Mouse (Mus musculus) MEL (cell line): ENCODE measurements at regions not wholly inside any gene's neighbourhood (a gene's known extent, or its start where the extent isn't known, plus 50 kb on each side); places are given as distances from the start of the nearest gene placed in this dataset.

Experiments
- DNase-seq: peaks from one replicate; pipeline ENCODE4 v3.0.0; 2011; ENCODE audit warnings: low read depth, low spot score
- H3K27ac ChIP-seq: 2 replicates; pipeline ENCODE4 v1.5.1; 2012; ENCODE audit warnings: low read depth, mild to moderate bottlenecking, control low read depth, low read length, moderate library complexity; ENCODE audit not compliant: control insufficient read depth
- H3K27me3 ChIP-seq, 2 experiments: fragments of 150-350 bp in 1 of 2; sonication (generic) in 1 of 2; 2 replicates each; pipeline ENCODE4 v1.6.1; 2012; ENCODE audit warnings: low read length in 2 of 2, mild to moderate bottlenecking in 2 of 2, improper control_type of control experiment in 1 of 2, moderate library complexity in 1 of 2; ENCODE audit not compliant: insufficient read depth in 2 of 2, control insufficient read depth in 1 of 2
- H3K36me3 ChIP-seq, 2 experiments: 2 replicates each; pipeline ENCODE4 v1.6.1; 2012 to 2014; ENCODE audit warnings: low read length in 2 of 2, improper control_type of control experiment in 1 of 2, inconsistent platforms in 1 of 2, mild to moderate bottlenecking in 1 of 2; ENCODE audit not compliant: insufficient read depth in 2 of 2, control insufficient read depth in 1 of 2
- H3K4me1 ChIP-seq, 2 experiments: fragments of 150-350 bp in 1 of 2; sonication (generic) in 1 of 2; 2 replicates each; pipeline ENCODE4 v1.6.1; 2012; ENCODE audit warnings: low read length in 2 of 2, improper control_type of control experiment in 1 of 2, mild to moderate bottlenecking in 1 of 2; ENCODE audit not compliant: insufficient read depth in 2 of 2, control insufficient read depth in 1 of 2
- H3K4me3 ChIP-seq, 2 experiments: fragments of 150-350 bp in 1 of 2; sonication (generic) in 1 of 2; 2 replicates each; pipeline ENCODE4 v1.5.1; 2012; ENCODE audit warnings: low read depth in 2 of 2, low read length in 2 of 2, mild to moderate bottlenecking in 2 of 2, moderate library complexity in 2 of 2, control low read depth in 1 of 2, improper control_type of control experiment in 1 of 2; ENCODE audit not compliant: control insufficient read depth in 1 of 2, insufficient read depth in 1 of 2
- H3K79me2 ChIP-seq: 2 replicates; pipeline ENCODE4 v1.6.1; 2012; ENCODE audit warnings: mild to moderate bottlenecking, low read length, moderate library complexity; ENCODE audit not compliant: control insufficient read depth, poor library complexity, insufficient read depth
- H3K9ac ChIP-seq: 2 replicates; pipeline ENCODE4 v1.6.1; 2012; ENCODE audit warnings: low read depth, mild to moderate bottlenecking, control low read depth, low read length, moderate library complexity; ENCODE audit not compliant: control insufficient read depth, poor library complexity, severe bottlenecking
- H3K9me3 ChIP-seq: fragments of 150-350 bp; sonication (generic); replicated peaks from 2 replicates; pipeline ENCODE4 v1.6.1; 2012; ENCODE audit warnings: mild to moderate bottlenecking, low read length, improper control_type of control experiment, moderate library complexity; ENCODE audit not compliant: insufficient read depth
- BHLHE40 ChIP-seq: IDR thresholded peaks from 2 replicates; pipeline ENCODE4 v1.6.1; 2012; ENCODE audit warnings: low read depth, mild to moderate bottlenecking, inconsistent platforms, low read length, improper control_type of control experiment, borderline replicate concordance
- CHD1 ChIP-seq: IDR thresholded peaks from 2 replicates; pipeline ENCODE4 v1.6.1; 2012; ENCODE audit warnings: low read depth, mild to moderate bottlenecking, inconsistent platforms, low read length, improper control_type of control experiment
- CHD2 ChIP-seq: IDR thresholded peaks from 2 replicates; pipeline ENCODE4 v1.6.1; 2011; ENCODE audit warnings: low read length, improper control_type of control experiment
- E2F4 ChIP-seq: IDR thresholded peaks from 2 replicates; pipeline ENCODE4 v1.6.1; 2011; ENCODE audit warnings: low read depth, low read length, improper control_type of control experiment, borderline replicate concordance
- ELF1 ChIP-seq: IDR thresholded peaks from 2 replicates; pipeline ENCODE4 v1.6.1; 2014; ENCODE audit warnings: low read depth, mild to moderate bottlenecking, inconsistent platforms, low read length, improper control_type of control experiment, moderate library complexity
- GABPA ChIP-seq: IDR thresholded peaks from 2 replicates; pipeline ENCODE4 v1.6.1; 2012; ENCODE audit warnings: low read depth, mild to moderate bottlenecking, inconsistent platforms, low read length, improper control_type of control experiment, moderate library complexity
- HCFC1 ChIP-seq: IDR thresholded peaks from 2 replicates; pipeline ENCODE4 v1.6.1; 2012; ENCODE audit warnings: low read depth, mild to moderate bottlenecking, inconsistent platforms, low read length, improper control_type of control experiment, moderate library complexity
- KAT2A ChIP-seq: conservative IDR thresholded peaks from 2 replicates; pipeline ENCODE4 v1.6.1; 2012; ENCODE audit warnings: low read depth, low read length, improper control_type of control experiment, inconsistent platforms
- MAFK ChIP-seq: IDR thresholded peaks from 2 replicates; pipeline ENCODE4 v1.6.1; 2011; ENCODE audit warnings: low read depth, mild to moderate bottlenecking, low read length, improper control_type of control experiment, borderline replicate concordance
- MEF2A ChIP-seq: IDR thresholded peaks from 2 replicates; pipeline ENCODE4 v1.6.1; 2014; ENCODE audit warnings: low read depth, mild to moderate bottlenecking, inconsistent platforms, low read length, improper control_type of control experiment; ENCODE audit not compliant: poor library complexity, insufficient replicate concordance, severe bottlenecking; ENCODE audit errors: extremely low read depth
- MYC ChIP-seq: IDR thresholded peaks from 2 replicates; pipeline ENCODE4 v1.6.1; 2011; ENCODE audit warnings: low read depth, mild to moderate bottlenecking, low read length, improper control_type of control experiment, moderate library complexity
- NELFE ChIP-seq: IDR thresholded peaks from 2 replicates; pipeline ENCODE4 v1.6.1; 2011; ENCODE audit warnings: low read depth, low read length, improper control_type of control experiment
- POLR2AphosphoS2 ChIP-seq: IDR thresholded peaks from 2 replicates; pipeline ENCODE4 v1.6.1; 2011; ENCODE audit warnings: low read length, improper control_type of control experiment
- POLR2AphosphoS5 ChIP-seq: IDR thresholded peaks from 2 replicates; pipeline ENCODE4 v1.6.1; 2012; ENCODE audit warnings: low read depth, borderline replicate concordance, mild to moderate bottlenecking, inconsistent platforms, low read length, moderate library complexity, mixed read lengths
- RAD21 ChIP-seq: IDR thresholded peaks from 2 replicates; pipeline ENCODE4 v1.6.1; 2011; ENCODE audit warnings: mild to moderate bottlenecking, low read depth, low read length, improper control_type of control experiment
- RCOR1 ChIP-seq: IDR thresholded peaks from 2 replicates; pipeline ENCODE4 v1.6.1; 2012; ENCODE audit warnings: low read depth, mild to moderate bottlenecking, inconsistent platforms, low read length, improper control_type of control experiment
- TBP ChIP-seq: IDR thresholded peaks from 2 replicates; pipeline ENCODE4 v1.8.0; 2011; ENCODE audit warnings: low read depth, low read length, improper control_type of control experiment
- UBTF ChIP-seq: IDR thresholded peaks from 2 replicates; pipeline ENCODE4 v1.6.1; 2012; ENCODE audit warnings: low read depth, mild to moderate bottlenecking, inconsistent platforms, low read length, improper control_type of control experiment, moderate library complexity, borderline replicate concordance; ENCODE audit not compliant: insufficient read depth
- ZC3H11A ChIP-seq: IDR thresholded peaks from 2 replicates; pipeline ENCODE4 v1.6.1; 2012; ENCODE audit warnings: low read depth, mild to moderate bottlenecking, inconsistent platforms, low read length, improper control_type of control experiment
- ZMIZ1 ChIP-seq: IDR thresholded peaks from 2 replicates; pipeline ENCODE4 v1.6.1; 2012; ENCODE audit warnings: low read depth, mild to moderate bottlenecking, inconsistent platforms, low read length, improper control_type of control experiment, moderate library complexity

- H3K36me3 ChIP-seq: no peaks in the 10 kb centered on the region
- no peak for TF ChIP-seq ZC3H11A
- no peak for TF ChIP-seq UBTF
- no peak for TF ChIP-seq POLR2AphosphoS2
- TF ChIP-seq GABPA: no peak
- no peak for TF ChIP-seq KAT2A
- TF ChIP-seq ZMIZ1: no peak
- no peak for TF ChIP-seq E2F4
- no peak for TF ChIP-seq BHLHE40
- no peak for TF ChIP-seq RCOR1
- no peak for TF ChIP-seq MAFK
- no peak for TF ChIP-seq CHD2
- TF ChIP-seq POLR2AphosphoS5: no peak
- no peak for TF ChIP-seq HCFC1
- TF ChIP-seq ELF1: no peak
- TF ChIP-seq NELFE: no peak
- no peak for TF ChIP-seq MEF2A
- no peak for TF ChIP-seq MYC
- TF ChIP-seq RAD21: no peak
- TF ChIP-seq, all 39 proteins: peak for 0
- no peak for DNase-seq
- Histone ChIP-seq H3K9ac (no peak overlapping the region), H3K4me1 (peaks cover 0 to 3% of the 10 kb centered on the region in 2 experiments; a peak in 1 of 4 replicates), H3K4me3 (no peak overlapping the region), H3K27me3 (peaks cover 0 to 8% of the 10 kb centered on the region in 2 experiments; a peak in 3 of 4 replicates), H3K27ac (no peak overlapping the region), H3K9me3 (no peaks in the 10 kb centered on the region), H3K79me2 (no peaks in the 10 kb centered on the region)
These were observed 65.4 kb upstream of the Rnf24 start for GRCm38 (mm10) chr2:131418130-131418529.

GRCm38 (mm10) chr2:131417472-131417871, 64.8 kb upstream of the Rnf24 start:
- TF ChIP-seq POLR2AphosphoS2 (no peak), CHD1 (no peak), GABPA (no peak), ZC3H11A (no peak), MEF2A (no peak), TBP (no peak), BHLHE40 (no peak), POLR2AphosphoS5 (no peak), RCOR1 (no peak)
- TF ChIP-seq, all 39 proteins: peak for 0
- Histone ChIP-seq H3K27ac (no peak overlapping the region), H3K4me3 (no peak overlapping the region), H3K27me3 (peaks cover 0 to 8% of the 10 kb centered on the region in 2 experiments; a peak in 3 of 4 replicates), H3K4me1 (no peaks in the 10 kb centered on the region), H3K79me2 (no peaks in the 10 kb centered on the region), H3K9me3 (no peaks in the 10 kb centered on the region), H3K36me3 (no peaks in the 10 kb centered on the region), H3K9ac (no peak overlapping the region)
- no peak for DNase-seq
